Mouse (Mus musculus) kidney, adult 2 months (tissue): ENCODE measurements around the gene Smyd3. TPM values are rescaled to one million over a fixed set of nuclear protein-coding genes. Genes with fewer than 3 reads are reported as not detected.

Experiments used
- DNase-seq: peaks from one replicate; pipeline ENCODE4 v3.0.0; 2021
- H3K27ac ChIP-seq: fragments of 200-500 bp; 2 replicates; pipeline ENCODE4 v1.5.1; 2012; ENCODE audit warnings: low read depth, low read length, control low read depth, inconsistent platforms; ENCODE audit not compliant: insufficient read depth
- H3K27me3 ChIP-seq: fragments of 200-500 bp; replicated peaks from 2 replicates; pipeline ENCODE4 v1.6.1; 2012; ENCODE audit warnings: mild to moderate bottlenecking, moderate library complexity, low read length, inconsistent platforms; ENCODE audit not compliant: control insufficient read depth, insufficient read depth
- H3K36me3 ChIP-seq: fragments of 200-500 bp; 2 replicates; pipeline ENCODE4 v1.6.1; 2012; ENCODE audit warnings: mild to moderate bottlenecking, moderate library complexity, low read length, inconsistent platforms; ENCODE audit not compliant: control insufficient read depth, insufficient read depth
- H3K4me1 ChIP-seq: fragments of 200-500 bp; 2 replicates; pipeline ENCODE4 v1.6.1; 2011; ENCODE audit warnings: low read length; ENCODE audit not compliant: control insufficient read depth, insufficient read depth
- H3K4me3 ChIP-seq: fragments of 200-500 bp; 2 replicates; pipeline ENCODE4 v1.5.1; 2011; ENCODE audit warnings: mild to moderate bottlenecking, low read depth, low read length, control low read depth; ENCODE audit not compliant: insufficient read depth
- CTCF ChIP-seq: fragments of 200-500 bp; conservative IDR thresholded peaks from 2 replicates; pipeline ENCODE4 v1.5.1; 2011; ENCODE audit warnings: low read depth, mild to moderate bottlenecking, control low read depth, low read length, moderate library complexity, mixed read lengths; ENCODE audit not compliant: insufficient read depth, insufficient read length
- POLR2A ChIP-seq: fragments of 200-500 bp; IDR thresholded peaks from one replicate; pipeline ENCODE4 v1.6.1; 2011; ENCODE audit warnings: low read depth, low read length, control low read depth
- WGBS: fragments of 180-500 bp; shearing (Covaris S2); methylation state at CpG from one replicate; pipeline ENCODE4 v1.1.7; 2018; 5-methylcytosine and 5-hydroxymethylcytosine counted together
- polyA plus RNA-seq: library from polyadenylated mRNA; depleted of rRNA; stranded (reverse); fragments of >200 nt; gene quantifications from 2 replicates; pipeline ENCODE4 v1.2.3, GENCODE M21; 2012

Gene Smyd3
- polyA plus RNA-seq, 1 experiment: 5.2 TPM

- H3K27ac ChIP-seq: no peak overlapping the region
- no peak for DNase-seq
- WGBS: 77% methylated on average over 3 of the region's 3 CpGs
- no peak overlapping the region for H3K4me3 ChIP-seq
- H3K4me1 ChIP-seq: peaks cover 5% of the 10 kb centered on the region; the same call in 1 of the 2 replicates
- no peak for TF ChIP-seq CTCF
- no peak for TF ChIP-seq POLR2A
- H3K27me3 ChIP-seq: no peaks in the 10 kb centered on the region
- no peaks in the 10 kb centered on the region for H3K36me3 ChIP-seq
Observed at GRCm38 (mm10) chr1:179519901-179520300, 2.1 kb upstream of the Smyd3 start.

GRCm38 (mm10) chr1:179516941-179517712, 714 bp downstream of the Smyd3 start:
- peak; percentile 7 for DNase-seq
- Histone ChIP-seq H3K27me3 (no peaks in the 10 kb centered on the region), H3K36me3 (no peaks in the 10 kb centered on the region), H3K4me3 (peak overlapping the region; percentile 99), H3K4me1 (peaks cover 5% of the 10 kb centered on the region; the same call in 1 of the 2 replicates), H3K27ac (no peak overlapping the region)
- WGBS: 2% methylated on average over 21 of the region's 21 CpGs
- TF ChIP-seq CTCF (no peak), POLR2A (no peak)

GRCm38 (mm10) chr1:179511895-179512294, 5.9 kb downstream of the Smyd3 start:
- TF ChIP-seq POLR2A: no peak
- no peak for TF ChIP-seq CTCF
- no peak overlapping the region for H3K27ac ChIP-seq
- H3K4me1 ChIP-seq: peaks cover 5% of the 10 kb centered on the region; the same call in 1 of the 2 replicates
- no peaks in the 10 kb centered on the region for H3K36me3 ChIP-seq
- no peak for DNase-seq
- H3K27me3 ChIP-seq: no peaks in the 10 kb centered on the region
- 46% methylated on average over 7 of the region's 7 CpGs for WGBS
- H3K4me3 ChIP-seq: no peak overlapping the region

- H3K4me1 ChIP-seq: no peaks in the 10 kb centered on the region
- TF ChIP-seq CTCF (no peak), POLR2A (no peak)
- WGBS: 82% methylated on average over 13 of the region's 13 CpGs
- no peaks in the 10 kb centered on the region for H3K36me3 ChIP-seq
- no peak overlapping the region for H3K27ac ChIP-seq
- H3K27me3 ChIP-seq: no peaks in the 10 kb centered on the region
- H3K4me3 ChIP-seq: no peak overlapping the region
- DNase-seq: no peak
Observed at GRCm38 (mm10) chr1:179510546-179511340, 7.1 kb downstream of the Smyd3 start.

- TF ChIP-seq CTCF (peak; percentile 64), POLR2A (no peak)
- WGBS: 63% methylated on average over 9 of the region's 9 CpGs
- no peak overlapping the region for H3K4me3 ChIP-seq
- no peaks in the 10 kb centered on the region for H3K36me3 ChIP-seq
- no peak overlapping the region for H3K27ac ChIP-seq
- no peaks in the 10 kb centered on the region for H3K27me3 ChIP-seq
- H3K4me1 ChIP-seq: no peaks in the 10 kb centered on the region; the same call in 1 of the 2 replicates
- peak; percentile 35 for DNase-seq
Observed at GRCm38 (mm10) chr1:179506530-179507315, 11.1 kb downstream of the Smyd3 start.

- DNase-seq: peak; percentile 12
- 7% methylated on average over 3 of the region's 3 CpGs for WGBS
- no peak for TF ChIP-seq POLR2A
- TF ChIP-seq CTCF: 0 out of 2 replicates have a peak, but pooled peaks have one; percentile 24
Observed at GRCm38 (mm10) chr1:179502565-179502964, 15.3 kb downstream of the Smyd3 start.

More at GRCm38 (mm10) chr1:179502565-179502964, 15.3 kb downstream of the Smyd3 start:
- Histone ChIP-seq H3K36me3 (no peaks in the 10 kb centered on the region), H3K4me3 (no peak overlapping the region), H3K27ac (no peak overlapping the region), H3K27me3 (no peaks in the 10 kb centered on the region), H3K4me1 (no peaks in the 10 kb centered on the region; the same call in 1 of the 2 replicates)
